Mouse (Mus musculus): ENCODE results near the gene Apol10b.
"Not testable (repeated sequence)": the region's sequence is repeated elsewhere in the genome, so short reads cannot be mapped to it uniquely, and the experiment has no call there.

DNA sequence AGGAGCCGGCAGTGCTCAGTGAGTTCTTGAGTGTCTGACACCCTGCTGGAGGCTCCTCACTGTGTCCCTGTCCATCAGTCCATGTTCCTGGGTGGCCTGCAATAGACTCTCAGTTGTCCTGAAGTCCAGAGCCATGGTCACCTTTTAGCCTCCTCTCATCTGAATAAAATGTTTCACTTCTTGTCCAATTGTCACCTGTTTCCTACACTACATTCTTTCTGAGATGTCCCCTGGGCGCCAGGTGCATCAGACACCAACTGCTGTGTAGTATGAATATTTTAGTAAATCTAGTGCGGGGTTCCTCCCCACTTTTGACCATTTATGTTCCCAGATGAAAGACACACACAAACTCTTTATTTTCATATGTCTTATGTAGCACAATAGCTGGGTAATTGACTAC, 33.9 kb upstream of the Apol10b start:
- TF ChIP-seq POLR2A (IDR thresholded peaks at IDR 0.05; ENCODE audit: low read depth, low read length); NRF1 (IDR thresholded peaks at IDR 0.05; ENCODE audit: low read depth, low read length); CTCF (conservative IDR thresholded peaks at IDR 0.05 in 1 of 2, IDR thresholded peaks at IDR 0.05 in 1 of 2; ENCODE audit: low read depth in 2 of 2, low read length in 2 of 2); MAFK (IDR thresholded peaks at IDR 0.05; ENCODE audit: insufficient replicate concordance, low read length): not testable (repeated sequence)

Measured in CH12.LX (cell line).